Mouse (Mus musculus): ENCODE measurements at regions not wholly inside any gene's neighbourhood (a gene's known extent, or its start where the extent isn't known, plus 50 kb on each side); places are given as distances from the start of the nearest gene placed in this dataset.

DNA sequence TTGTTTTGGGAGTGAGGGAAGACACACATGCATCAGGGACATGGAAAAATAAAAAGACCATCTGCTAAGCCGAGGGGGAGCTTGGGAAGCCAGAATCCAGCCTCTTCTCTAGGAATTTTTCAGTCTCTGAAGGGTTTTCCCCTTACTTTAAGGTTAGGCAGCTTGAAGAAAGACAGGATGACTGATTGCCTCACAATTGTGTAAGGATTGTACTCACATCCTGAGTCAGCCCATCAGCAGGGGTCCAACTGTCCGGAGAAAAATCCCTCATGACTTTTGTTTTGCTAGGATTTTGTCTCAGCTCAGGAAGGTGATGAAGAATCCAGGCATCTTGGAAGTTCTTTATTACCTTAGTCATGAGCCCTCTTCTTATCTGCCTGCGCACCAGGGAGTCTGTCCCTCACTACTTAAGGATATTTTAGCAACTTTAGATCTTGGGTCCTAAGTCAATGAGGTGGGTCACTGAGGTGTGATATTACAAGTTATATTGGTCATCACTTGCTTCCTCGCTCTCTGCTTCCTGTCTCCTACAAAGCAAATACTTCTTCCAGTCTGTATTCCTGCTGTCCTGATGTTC lies 65.8 kb upstream of the Bmp2k start:
- no peak for DNase-seq

DNA sequence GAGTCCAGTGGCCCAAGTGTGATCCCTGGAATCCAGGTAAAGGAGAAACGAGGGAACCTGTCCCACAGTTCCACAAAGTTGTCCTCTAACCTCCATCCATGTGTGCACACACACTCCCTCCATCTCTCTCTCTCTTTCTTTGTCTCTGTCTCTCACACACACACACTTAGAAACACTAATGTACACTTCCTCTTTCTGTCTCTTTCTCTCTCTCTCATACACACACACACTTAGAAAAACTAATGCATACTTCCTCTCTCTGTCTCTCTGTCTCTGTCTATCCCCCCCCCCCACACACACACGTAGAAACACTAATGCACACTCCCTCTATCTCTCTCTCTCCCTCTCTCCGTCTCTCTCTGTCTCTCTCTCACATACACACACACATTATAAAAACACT lies 61.2 kb upstream of the Bmp2k start:
- no peak for DNase-seq

GRCm38 (mm10) chr5:96938718-96939117 lies 58.8 kb upstream of the Bmp2k start:
- DNase-seq: no peak

DNA sequence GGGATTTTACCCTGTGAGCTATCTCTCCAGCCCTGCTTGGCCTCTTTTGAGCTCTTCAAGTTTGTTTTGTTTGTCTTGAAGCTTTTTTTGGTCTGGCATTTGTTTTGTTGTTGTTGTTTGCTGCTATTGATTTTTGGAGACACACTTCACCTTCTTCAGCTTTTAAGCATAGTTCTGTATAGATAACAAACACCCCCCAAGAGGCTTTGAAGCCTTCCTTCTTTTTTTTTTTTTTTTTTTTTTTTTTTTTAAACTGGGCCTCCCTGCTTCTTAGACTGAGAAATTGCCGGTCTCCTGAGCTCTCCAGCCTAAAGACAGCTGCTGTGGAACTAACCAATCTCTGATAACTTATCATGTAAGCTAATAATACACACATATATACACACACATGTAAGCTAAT lies 58.2 kb upstream of the Bmp2k start:
- no peak for DNase-seq

DNA sequence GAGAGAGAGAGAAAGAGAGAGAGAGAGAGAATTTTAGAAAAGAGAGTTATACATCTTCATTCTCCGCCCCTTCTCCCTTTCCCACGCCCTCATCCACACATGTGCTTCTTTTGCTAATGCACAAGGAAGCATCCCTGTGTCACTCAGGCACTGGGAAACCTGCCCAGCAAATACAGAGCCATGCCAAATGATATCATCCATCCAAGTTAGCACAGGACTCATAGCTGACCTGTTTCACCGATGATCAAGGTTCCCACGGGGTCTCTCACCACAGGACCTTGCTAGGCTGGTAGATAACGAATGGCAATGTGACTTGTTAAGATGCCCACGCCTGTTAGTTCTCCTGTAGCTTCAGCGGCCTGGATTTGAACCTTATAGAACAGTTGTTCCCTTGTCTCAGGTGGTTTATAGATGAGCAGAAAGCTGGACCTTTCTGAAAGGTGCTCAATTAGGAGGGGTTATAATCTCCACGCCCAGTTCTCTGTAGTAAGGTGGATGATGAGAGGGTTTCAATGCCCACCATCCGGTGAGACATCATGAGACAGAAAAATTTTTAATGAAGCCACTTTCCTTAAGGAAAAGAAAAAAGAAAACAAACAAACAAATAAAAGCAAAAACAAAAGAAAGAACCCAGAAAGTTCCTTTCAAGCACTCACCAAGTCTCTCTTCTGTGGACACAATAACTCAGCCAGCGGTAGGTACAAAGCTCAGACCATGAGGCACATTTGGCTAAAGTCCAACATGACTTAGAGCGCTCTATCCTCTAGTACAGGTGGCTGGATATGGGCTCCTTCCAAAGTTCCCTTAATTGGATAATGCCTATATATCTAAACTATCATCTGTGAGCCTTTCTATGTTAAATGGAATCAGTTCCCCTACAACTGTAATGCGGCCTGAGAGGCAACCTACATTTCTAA lies 57.1 kb upstream of the Bmp2k start:
- peak; percentile 29 for DNase-seq

DNA sequence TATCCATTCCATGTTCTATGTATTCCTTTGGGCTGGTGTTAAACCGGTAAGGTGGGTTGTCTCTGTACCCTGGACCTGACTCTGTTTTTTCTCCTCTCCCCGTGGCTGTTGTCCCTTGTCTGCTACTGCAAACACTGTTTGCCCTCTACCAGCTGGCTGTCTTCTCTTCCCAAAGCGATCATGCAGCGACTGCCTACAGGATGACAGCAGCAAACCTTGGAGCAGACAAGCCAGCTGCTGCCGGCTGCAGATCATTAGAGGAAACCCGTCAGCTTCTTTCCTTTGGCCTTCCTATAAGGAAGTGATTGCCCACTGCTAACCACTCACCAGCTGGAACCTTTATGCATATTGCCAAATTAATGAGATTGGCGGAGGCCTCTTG lies 56.4 kb upstream of the Bmp2k start:
- no peak for DNase-seq

- DNase-seq: no peak
Measured at GRCm38 (mm10) chr5:96941518-96941917, 56.0 kb upstream of the Bmp2k start.

Data from adrenal gland, postnatal 14 days (tissue).